Mouse (Mus musculus): Measurements from ENCODE around the gene Calml3. TPM values are rescaled to one million over a fixed set of nuclear protein-coding genes. Genes with fewer than 3 reads are reported as not detected.
A peak's percentile ranks its signal among the peaks of the same experiment; 100 is the strongest.
"Not testable (repeated sequence)": the region's sequence is repeated elsewhere in the genome, so short reads cannot be mapped to it uniquely, and the experiment has no call there.

Calml3 gene
- 31.3 and 33.6 TPM in 2 replicates for polyA plus RNA-seq (2015; fragmentation: Nextera tagmentation; extraction: Ambion mirVana)

- Histone ChIP-seq H3K36me3 (no peaks in the 10 kb centered on the region), H3K9me3 (replicated peaks) (no peaks in the 10 kb centered on the region), H3K9ac (no peak within 1 kb of the TSS), H3K4me3 (replicated peaks) (peak within 1 kb of the TSS; percentile 12), H3K27me3 (no peaks in the 10 kb centered on the region), H3K4me1 (peaks cover 7% of the 10 kb centered on the region), H3K4me2 (replicated peaks) (no peak within 1 kb of the TSS; the same call in none of the 2 replicates), H3K27ac (replicated peaks) (peak within 1 kb of the TSS; percentile 28; the same call in 1 of the 2 replicates)
- ATAC-seq (ENCODE audit: insufficient number of reproducible peaks, low FRiP score, low TSS enrichment, low read depth) = peak; percentile 54; the same call in 1 of the 2 replicates
- 59% methylated on average over 13 of the region's 13 CpGs for WGBS
Observed at GRCm38 (mm10) chr13:3804186-3804585, at the start of gene Calml3. Calml3 (minus strand) TSS chr13:3804316.

- no peak for ATAC-seq (ENCODE audit: insufficient number of reproducible peaks, low FRiP score, low TSS enrichment, low read depth)
- H3K4me2 ChIP-seq (replicated peaks) = no peak overlapping the region
- no peak overlapping the region for H3K4me3 ChIP-seq (replicated peaks)
- H3K4me1 ChIP-seq = no peaks in the 10 kb centered on the region
- no peaks in the 10 kb centered on the region for H3K36me3 ChIP-seq
- no peak overlapping the region for H3K9ac ChIP-seq
- H3K27me3 ChIP-seq = no peaks in the 10 kb centered on the region
- H3K9me3 ChIP-seq (replicated peaks) = no peaks in the 10 kb centered on the region
- no peak overlapping the region for H3K27ac ChIP-seq (replicated peaks)
- 72% methylated on average over 1 of the region's 1 CpGs for WGBS
Observed at GRCm38 (mm10) chr13:3850330-3850729, 46.2 kb upstream of the Calml3 start.

- H3K4me3 ChIP-seq (replicated peaks); ATAC-seq (ENCODE audit: insufficient number of reproducible peaks, low FRiP score, low TSS enrichment, low read depth); H3K36me3 ChIP-seq; H3K9ac ChIP-seq; H3K4me2 ChIP-seq (replicated peaks); H3K4me1 ChIP-seq; H3K27ac ChIP-seq (replicated peaks); H3K9me3 ChIP-seq (replicated peaks); H3K27me3 ChIP-seq: not testable (repeated sequence)
Observed at GRCm38 (mm10) chr13:3840662-3841061, 36.5 kb upstream of the Calml3 start.

- not testable (repeated sequence) for H3K36me3 ChIP-seq; H3K4me1 ChIP-seq; H3K9ac ChIP-seq; H3K4me2 ChIP-seq (replicated peaks); ATAC-seq (ENCODE audit: insufficient number of reproducible peaks, low FRiP score, low TSS enrichment, low read depth); H3K9me3 ChIP-seq (replicated peaks); H3K27me3 ChIP-seq
- peak within 1 kb of the TSS; percentile 19; the same call in 1 of the 2 replicates for H3K27ac ChIP-seq (replicated peaks)
- 0 out of 2 replicates have a peak within 1 kb of the TSS, but pooled peaks have one; percentile 4 for H3K4me3 ChIP-seq (replicated peaks)
Observed at GRCm38 (mm10) chr13:3837312-3837807, 33.2 kb upstream of the Calml3 start, which contains the start of gene Calm4. Calm4 (plus strand) TSS chr13:3837757.

GRCm38 (mm10) chr13:3833644-3834043 is 29.5 kb upstream of the Calml3 start:
- not testable (repeated sequence) for H3K4me3 ChIP-seq (replicated peaks); H3K27ac ChIP-seq (replicated peaks); H3K27me3 ChIP-seq; H3K9ac ChIP-seq; H3K4me2 ChIP-seq (replicated peaks); H3K36me3 ChIP-seq; H3K4me1 ChIP-seq; H3K9me3 ChIP-seq (replicated peaks); ATAC-seq (ENCODE audit: insufficient number of reproducible peaks, low FRiP score, low TSS enrichment, low read depth)

GRCm38 (mm10) chr13:3832450-3832849 is 28.3 kb upstream of the Calml3 start:
- H3K9ac ChIP-seq = no peak overlapping the region
- no peak overlapping the region for H3K4me2 ChIP-seq (replicated peaks)
- H3K4me3 ChIP-seq (replicated peaks) = no peak overlapping the region
- H3K27ac ChIP-seq (replicated peaks) = peak overlapping the region; percentile 59
- no peaks in the 10 kb centered on the region for H3K4me1 ChIP-seq
- H3K27me3 ChIP-seq = no peaks in the 10 kb centered on the region
- ATAC-seq (ENCODE audit: insufficient number of reproducible peaks, low FRiP score, low TSS enrichment, low read depth) = no peak
- no peaks in the 10 kb centered on the region for H3K9me3 ChIP-seq (replicated peaks)
- H3K36me3 ChIP-seq = no peaks in the 10 kb centered on the region
- WGBS = 49% methylated on average over 2 of the region's 2 CpGs

GRCm38 (mm10) chr13:3831994-3832393 is 27.9 kb upstream of the Calml3 start:
- Histone ChIP-seq H3K4me2 (replicated peaks) (no peak overlapping the region), H3K4me3 (replicated peaks) (no peak overlapping the region), H3K36me3 (no peaks in the 10 kb centered on the region), H3K27ac (replicated peaks) (peak overlapping the region; percentile 59), H3K9me3 (replicated peaks) (no peaks in the 10 kb centered on the region), H3K4me1 (no peaks in the 10 kb centered on the region), H3K27me3 (no peaks in the 10 kb centered on the region), H3K9ac (no peak overlapping the region)
- WGBS = 63% methylated on average over 1 of the region's 1 CpGs
- ATAC-seq (ENCODE audit: insufficient number of reproducible peaks, low FRiP score, low TSS enrichment, low read depth) = no peak

GRCm38 (mm10) chr13:3831546-3831945 is 27.4 kb upstream of the Calml3 start:
- ATAC-seq (ENCODE audit: insufficient number of reproducible peaks, low FRiP score, low TSS enrichment, low read depth) = no peak; the same call in 1 of the 2 replicates

GRCm38 (mm10) chr13:3825726-3826125 is 21.6 kb upstream of the Calml3 start:
- no peak for ATAC-seq (ENCODE audit: insufficient number of reproducible peaks, low FRiP score, low TSS enrichment, low read depth)
- Histone ChIP-seq H3K9ac (no peak overlapping the region), H3K36me3 (no peaks in the 10 kb centered on the region), H3K4me2 (replicated peaks) (no peak overlapping the region), H3K4me1 (no peaks in the 10 kb centered on the region), H3K27ac (replicated peaks) (no peak overlapping the region), H3K4me3 (replicated peaks) (no peak overlapping the region), H3K27me3 (no peaks in the 10 kb centered on the region), H3K9me3 (replicated peaks) (no peaks in the 10 kb centered on the region)

More at GRCm38 (mm10) chr13:3831546-3831945, 27.4 kb upstream of the Calml3 start:
- peak overlapping the region; percentile 59 for H3K27ac ChIP-seq (replicated peaks)
- no peak overlapping the region for H3K9ac ChIP-seq
- no peaks in the 10 kb centered on the region for H3K4me1 ChIP-seq
- H3K4me2 ChIP-seq (replicated peaks) = no peak overlapping the region
- 62% methylated on average over 5 of the region's 5 CpGs for WGBS
- H3K4me3 ChIP-seq (replicated peaks) = no peak overlapping the region
- H3K9me3 ChIP-seq (replicated peaks) = no peaks in the 10 kb centered on the region
- no peaks in the 10 kb centered on the region for H3K27me3 ChIP-seq
- H3K36me3 ChIP-seq = no peaks in the 10 kb centered on the region

GRCm38 (mm10) chr13:3822105-3822504 is 18.0 kb upstream of the Calml3 start:
- Histone ChIP-seq H3K4me2 (replicated peaks) (no peak overlapping the region), H3K9ac (no peak overlapping the region), H3K9me3 (replicated peaks) (no peaks in the 10 kb centered on the region), H3K27ac (replicated peaks) (no peak overlapping the region), H3K36me3 (no peaks in the 10 kb centered on the region), H3K4me3 (replicated peaks) (no peak overlapping the region), H3K27me3 (no peaks in the 10 kb centered on the region), H3K4me1 (no peaks in the 10 kb centered on the region)
- ATAC-seq (ENCODE audit: insufficient number of reproducible peaks, low FRiP score, low TSS enrichment, low read depth) = no peak
- 57% methylated on average over 4 of the region's 4 CpGs for WGBS

GRCm38 (mm10) chr13:3818740-3819076 is 14.6 kb upstream of the Calml3 start:
- no peak for ATAC-seq (ENCODE audit: insufficient number of reproducible peaks, low FRiP score, low TSS enrichment, low read depth)
- H3K36me3 ChIP-seq = no peaks in the 10 kb centered on the region
- H3K27me3 ChIP-seq = no peaks in the 10 kb centered on the region
- H3K27ac ChIP-seq (replicated peaks) = no peak overlapping the region
- no peaks in the 10 kb centered on the region for H3K9me3 ChIP-seq (replicated peaks)
- no peak overlapping the region for H3K9ac ChIP-seq
- no peaks in the 10 kb centered on the region for H3K4me1 ChIP-seq
- H3K4me2 ChIP-seq (replicated peaks) = no peak overlapping the region
- WGBS = 77% methylated on average over 2 of the region's 2 CpGs
- H3K4me3 ChIP-seq (replicated peaks) = no peak overlapping the region

GRCm38 (mm10) chr13:3818012-3818739 is 14.1 kb upstream of the Calml3 start:
- Histone ChIP-seq H3K4me3 (replicated peaks) (no peak overlapping the region), H3K27ac (replicated peaks) (no peak overlapping the region), H3K27me3 (no peaks in the 10 kb centered on the region), H3K9ac (no peak overlapping the region), H3K4me2 (replicated peaks) (no peak overlapping the region), H3K36me3 (no peaks in the 10 kb centered on the region), H3K9me3 (replicated peaks) (no peaks in the 10 kb centered on the region), H3K4me1 (no peaks in the 10 kb centered on the region)
- WGBS = 70% methylated on average over 5 of the region's 5 CpGs
- ATAC-seq (ENCODE audit: insufficient number of reproducible peaks, low FRiP score, low TSS enrichment, low read depth) = no peak

Measured in embryonic facial prominence, embryonic 15.5 days (tissue).